Mouse (Mus musculus) embryo, embryonic 11 days (tissue): ENCODE data around the gene Hsp90aa1.
"Not testable (repeated sequence)": the region's sequence is repeated elsewhere in the genome, so short reads cannot be mapped to it uniquely, and the experiment has no call there.

Experiments used
- DNase-seq: peaks from one replicate; pipeline ENCODE4 v3.0.0-alpha.2; 2015

Hsp90aa1 gene

DNA sequence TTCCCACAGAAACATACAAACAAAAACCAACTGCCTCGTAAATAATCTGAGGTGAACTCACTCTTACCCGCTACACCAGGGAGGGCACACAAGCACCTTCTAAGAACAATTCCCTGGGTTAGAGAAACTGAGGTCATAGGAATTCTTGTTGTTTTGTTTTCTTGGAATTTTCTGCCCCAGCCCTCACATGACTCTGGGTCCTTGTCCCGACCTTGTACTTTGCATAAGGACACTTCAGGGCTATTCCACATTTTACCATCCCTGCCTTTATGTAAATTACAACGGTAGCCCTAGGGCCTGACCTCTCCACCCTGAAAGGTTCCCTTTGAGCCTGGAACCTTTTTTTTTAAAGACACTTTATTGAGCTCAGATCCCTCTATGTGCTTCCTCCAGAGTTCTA, at the start of gene Hsp90aa1:
Hsp90aa1 (minus strand) TSS at position 173 of the 400 bp plus-strand sequence.
- no peak for DNase-seq

GRCm38 (mm10) chr12:110750770-110751439, 48.4 kb upstream of the Hsp90aa1 start:
- DNase-seq, result no peak

GRCm38 (mm10) chr12:110738158-110738921, 35.8 kb upstream of the Hsp90aa1 start:
- DNase-seq, result no peak

DNA sequence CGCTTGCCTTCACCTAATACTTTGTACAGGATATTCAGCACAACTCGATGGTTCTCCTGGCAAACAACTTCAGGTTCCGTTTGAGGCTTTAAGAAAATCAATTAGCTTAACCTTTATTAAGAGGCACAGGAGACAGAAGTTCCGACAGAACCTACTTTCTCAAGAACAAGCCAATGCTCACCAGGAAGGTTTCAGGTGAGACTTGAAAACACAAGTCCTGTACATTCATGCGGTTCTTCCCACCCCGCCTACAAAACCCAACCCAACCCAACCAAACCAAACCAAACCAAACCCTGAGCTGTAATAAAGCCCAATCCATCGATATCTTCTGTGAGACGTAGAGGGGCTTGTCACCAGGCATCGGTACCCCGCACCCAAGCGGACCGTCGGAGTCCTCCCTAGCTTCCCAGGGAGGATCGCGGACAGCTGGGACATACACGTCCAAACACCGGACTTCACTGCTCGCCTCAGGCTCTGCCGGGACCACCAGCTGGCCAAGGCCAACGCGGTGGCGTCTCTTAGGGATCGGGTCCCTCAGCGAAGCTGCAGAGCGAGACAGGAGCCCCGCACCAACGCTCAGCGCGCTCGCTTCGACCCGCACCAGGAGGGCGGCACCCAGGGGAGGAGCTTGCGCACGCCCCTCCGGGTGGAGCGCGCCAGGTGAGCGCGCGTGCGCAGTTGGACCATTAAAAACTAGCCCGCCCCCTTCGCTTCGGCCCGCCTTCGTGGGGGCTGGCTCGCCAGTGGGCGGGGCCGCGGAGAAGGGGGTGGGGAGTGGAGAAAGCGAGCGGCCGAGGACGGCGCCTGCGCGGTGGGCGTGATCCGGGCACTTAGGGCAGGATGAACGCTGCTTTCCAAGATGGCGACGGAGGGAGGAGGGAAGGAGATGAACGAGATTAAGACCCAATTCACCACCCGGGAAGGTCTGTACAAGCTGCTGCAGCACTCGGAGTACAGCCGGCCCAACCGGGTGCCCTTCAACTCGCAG, 34.9 kb upstream of the Hsp90aa1 start, which contains the start of gene Wdr20:
Wdr20 (plus strand) TSS at position 775 of the 988 bp plus-strand sequence.
- DNase-seq, result peak; percentile 97

GRCm38 (mm10) chr12:110736641-110737040, 34.1 kb upstream of the Hsp90aa1 start:
- DNase-seq, result peak; percentile 10

GRCm38 (mm10) chr12:110733254-110733653, 30.7 kb upstream of the Hsp90aa1 start:
- not testable (repeated sequence) for DNase-seq

- no peak for DNase-seq
Measured at GRCm38 (mm10) chr12:110726428-110726827, 23.9 kb upstream of the Hsp90aa1 start.

DNA sequence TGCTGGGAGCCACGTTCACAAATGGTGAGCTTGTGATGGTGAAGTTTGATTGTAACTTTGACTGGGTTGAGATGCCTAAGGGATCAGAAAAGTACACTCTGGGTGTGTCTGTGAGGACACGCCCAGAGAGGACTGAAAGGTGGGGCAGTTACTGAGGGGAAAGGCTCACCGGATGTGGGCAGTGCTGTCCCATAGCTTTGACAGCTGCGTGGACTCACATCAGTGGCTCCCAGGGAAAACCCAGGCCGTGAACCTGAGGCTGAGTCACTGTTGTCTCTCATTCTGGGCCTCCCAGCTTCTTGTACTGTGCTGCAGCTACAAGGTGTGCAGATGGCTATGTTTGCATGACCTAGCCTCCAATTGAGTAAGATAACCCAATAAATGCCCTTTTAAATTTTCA, 23.0 kb upstream of the Hsp90aa1 start:
- no peak for DNase-seq

- DNase-seq, result no peak
Measured at GRCm38 (mm10) chr12:110725051-110725450, 22.5 kb upstream of the Hsp90aa1 start.

DNA sequence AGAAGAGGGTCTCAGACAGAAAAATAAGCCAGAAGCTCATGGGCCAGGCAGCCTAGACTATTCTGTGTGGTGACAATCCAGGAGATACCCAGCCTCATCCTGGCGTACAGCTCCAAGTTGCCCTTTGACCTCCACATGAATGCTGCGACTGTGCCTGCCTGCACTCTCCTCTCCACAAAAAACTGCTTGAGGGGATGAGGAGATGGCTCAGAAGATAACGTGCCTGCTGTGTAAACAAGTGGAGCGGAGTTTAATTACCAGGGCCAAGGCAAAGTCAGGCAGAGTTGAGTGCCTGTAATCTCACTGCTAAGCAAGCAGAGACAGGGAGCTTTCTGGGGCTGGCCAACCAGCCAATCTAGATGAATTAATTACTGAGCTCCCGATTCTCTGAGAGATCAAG, 13.5 kb upstream of the Hsp90aa1 start:
- no peak for DNase-seq

DNA sequence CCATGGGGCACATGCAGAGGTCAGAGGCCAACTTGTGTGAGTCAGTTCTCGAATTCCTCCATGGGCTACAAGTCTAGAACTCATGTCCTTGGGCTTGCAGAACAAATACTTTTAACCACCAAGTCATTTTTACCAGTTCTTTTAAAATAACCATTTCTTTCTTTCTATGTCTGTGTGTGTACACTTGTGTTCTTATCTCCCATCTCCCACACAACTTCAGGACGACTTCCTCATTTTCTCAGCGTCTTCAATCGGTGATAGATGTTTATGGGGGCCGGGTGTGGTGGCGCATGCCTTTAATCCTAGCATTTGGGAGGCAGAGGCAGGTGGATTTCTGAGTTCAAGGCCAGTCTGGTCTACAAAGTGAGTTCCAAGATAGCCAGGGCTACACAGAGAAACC, 11.7 kb upstream of the Hsp90aa1 start:
- no peak for DNase-seq

DNA sequence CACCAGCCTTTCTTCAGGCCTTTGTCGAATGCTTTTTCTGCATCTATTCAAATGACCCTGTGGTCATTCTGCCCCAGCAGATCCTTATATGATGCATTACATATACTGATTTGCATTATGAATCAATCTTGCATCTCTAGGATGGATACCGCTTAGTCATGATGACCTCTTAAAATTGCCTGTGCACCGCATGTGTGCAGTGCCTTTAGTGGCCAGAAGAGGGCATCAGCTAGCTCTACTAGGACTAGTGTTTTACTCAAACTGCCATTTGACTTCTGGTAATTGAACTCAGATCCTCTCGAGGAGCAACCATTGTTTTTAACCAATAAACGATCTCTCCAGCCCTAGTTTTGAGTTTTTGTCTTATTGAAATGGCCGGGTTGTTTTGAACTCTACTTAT, 11.3 kb upstream of the Hsp90aa1 start:
- no peak for DNase-seq

DNA sequence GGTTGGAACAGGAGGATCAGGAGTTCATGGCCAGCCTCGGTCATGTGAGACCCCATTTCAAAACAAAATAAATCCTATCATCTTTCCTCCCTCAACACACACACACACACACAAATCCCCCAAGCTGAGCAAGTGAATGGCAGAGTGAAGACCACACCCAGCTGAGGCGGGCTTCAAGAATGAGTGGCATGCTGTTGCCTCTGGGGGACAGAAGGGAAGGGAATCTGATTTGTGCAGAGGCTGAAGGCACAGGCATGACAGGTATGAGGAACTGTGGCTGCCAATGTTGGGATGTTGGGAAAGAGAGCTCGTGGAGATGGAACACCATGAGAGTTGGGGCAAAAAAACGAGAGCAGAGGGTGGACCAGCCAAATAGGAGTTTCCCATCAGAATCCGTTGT, 8.7 kb upstream of the Hsp90aa1 start:
- DNase-seq, result no peak

GRCm38 (mm10) chr12:110707451-110707850, 4.9 kb upstream of the Hsp90aa1 start:
- no peak for DNase-seq

GRCm38 (mm10) chr12:110706337-110707231, 4.1 kb upstream of the Hsp90aa1 start:
- DNase-seq, result peak; percentile 80

GRCm38 (mm10) chr12:110705419-110705818, 2.9 kb upstream of the Hsp90aa1 start:
- DNase-seq, result not testable (repeated sequence)

DNA sequence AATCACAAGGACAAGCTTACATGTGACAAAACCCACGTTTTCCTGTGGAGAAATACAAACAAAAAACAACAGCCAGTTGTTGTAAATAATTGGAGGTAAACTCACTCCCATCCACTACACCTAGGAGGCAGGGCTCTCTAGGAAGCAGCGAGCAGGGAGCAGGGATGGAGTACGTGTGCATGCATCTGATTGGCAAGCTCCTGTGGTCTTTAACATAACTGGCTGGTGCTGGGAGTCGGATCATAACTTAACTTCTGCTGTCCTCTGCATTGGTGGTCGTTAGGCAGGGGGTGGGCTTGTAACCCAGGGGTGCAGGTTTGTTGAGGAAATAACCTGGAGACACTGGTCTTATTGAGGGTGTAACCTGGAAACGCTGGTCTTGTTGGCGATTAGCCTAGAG, 1.2 kb upstream of the Hsp90aa1 start:
- no peak for DNase-seq

DNA sequence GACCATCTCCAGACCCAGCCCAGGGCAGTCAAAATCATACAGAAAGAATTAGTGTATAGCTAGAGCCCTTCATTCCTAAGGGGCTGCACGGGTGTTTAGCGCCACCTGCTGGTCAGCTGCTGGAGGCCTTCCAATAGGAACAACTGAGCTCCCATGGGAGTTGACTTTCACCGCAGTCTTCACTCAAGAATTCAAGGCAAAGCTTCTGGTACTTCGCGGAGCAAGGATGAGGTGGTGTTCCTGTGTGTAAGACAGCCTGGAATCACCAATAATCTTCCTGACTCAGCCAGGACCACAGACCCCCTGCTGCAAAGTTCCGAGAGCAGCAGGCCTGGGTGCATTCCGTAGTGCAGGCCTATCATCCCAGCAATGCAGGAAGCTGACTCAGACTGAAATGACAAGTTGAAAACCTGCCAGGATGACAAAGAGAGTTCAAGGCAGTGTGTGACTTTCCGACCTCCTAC, 512 bp upstream of the Hsp90aa1 start:
- peak; percentile 92 for DNase-seq

GRCm38 (mm10) chr12:110701363-110701762, 1.2 kb downstream of the Hsp90aa1 start:
- not testable (repeated sequence) for DNase-seq

GRCm38 (mm10) chr12:110700730-110701129, 1.8 kb downstream of the Hsp90aa1 start:
- no peak for DNase-seq

GRCm38 (mm10) chr12:110699171-110699547, 3.4 kb downstream of the Hsp90aa1 start:
- no peak for DNase-seq
